Mouse (Mus musculus): ENCODE data around the gene Tenm1. TPM values are rescaled to one million over a fixed set of nuclear protein-coding genes. Genes with fewer than 3 reads are reported as not detected.
A peak's percentile ranks its signal among the peaks of the same experiment; 100 is the strongest.

Tenm1 gene
- polyA plus RNA-seq, 1 experiment = 21.3 TPM

- DNase-seq (ENCODE audit: low read depth) = no peak
Measured at GRCm38 (mm10) chrX:42512567-42512966, 916.4 kb downstream of the Tenm1 start.

GRCm38 (mm10) chrX:42511105-42511504, 917.8 kb downstream of the Tenm1 start:
- no peak for DNase-seq (ENCODE audit: low read depth)
- no peak for TF ChIP-seq POLR2A (IDR thresholded peaks at IDR 0.05; ENCODE audit: borderline replicate concordance, extremely low read depth, insufficient read depth, insufficient read length, poor library complexity, severe bottlenecking)
- TF ChIP-seq CTCF (IDR thresholded peaks at IDR 0.05; ENCODE audit: borderline replicate concordance, extremely low read depth, insufficient read depth, insufficient read length) = no peak

More at GRCm38 (mm10) chrX:42512567-42512966, 916.4 kb downstream of the Tenm1 start:
- TF ChIP-seq CTCF (IDR thresholded peaks at IDR 0.05; ENCODE audit: borderline replicate concordance, extremely low read depth, insufficient read depth, insufficient read length) (peak; percentile 35; the same call in 1 of the 2 replicates), POLR2A (IDR thresholded peaks at IDR 0.05; ENCODE audit: borderline replicate concordance, extremely low read depth, insufficient read depth, insufficient read length, poor library complexity, severe bottlenecking) (no peak)

GRCm38 (mm10) chrX:42502291-42503043, 926.5 kb downstream of the Tenm1 start, which contains the start of gene Sh2d1a:
TSS of gene Sh2d1a (plus strand) at chrX:42502453.
- DNase-seq (ENCODE audit: low read depth) = no peak
- TF ChIP-seq CTCF (IDR thresholded peaks at IDR 0.05; ENCODE audit: borderline replicate concordance, extremely low read depth, insufficient read depth, insufficient read length) (no peak), POLR2A (IDR thresholded peaks at IDR 0.05; ENCODE audit: borderline replicate concordance, extremely low read depth, insufficient read depth, insufficient read length, poor library complexity, severe bottlenecking) (no peak)

GRCm38 (mm10) chrX:42500538-42500937, 928.4 kb downstream of the Tenm1 start:
- peak; percentile 11 for DNase-seq (ENCODE audit: low read depth)
- TF ChIP-seq CTCF (IDR thresholded peaks at IDR 0.05; ENCODE audit: borderline replicate concordance, extremely low read depth, insufficient read depth, insufficient read length) = no peak
- no peak for TF ChIP-seq POLR2A (IDR thresholded peaks at IDR 0.05; ENCODE audit: borderline replicate concordance, extremely low read depth, insufficient read depth, insufficient read length, poor library complexity, severe bottlenecking)

- peak; percentile 7 for DNase-seq (ENCODE audit: low read depth)
- TF ChIP-seq CTCF (IDR thresholded peaks at IDR 0.05; ENCODE audit: borderline replicate concordance, extremely low read depth, insufficient read depth, insufficient read length) (no peak), POLR2A (IDR thresholded peaks at IDR 0.05; ENCODE audit: borderline replicate concordance, extremely low read depth, insufficient read depth, insufficient read length, poor library complexity, severe bottlenecking) (no peak)
Measured at GRCm38 (mm10) chrX:42490336-42490735, 938.6 kb downstream of the Tenm1 start.

GRCm38 (mm10) chrX:42489446-42489845, 939.5 kb downstream of the Tenm1 start, which contains the start of gene Tex13c2:
TSS of gene Tex13c2 (plus strand) at chrX:42489691.
- TF ChIP-seq POLR2A (IDR thresholded peaks at IDR 0.05; ENCODE audit: borderline replicate concordance, extremely low read depth, insufficient read depth, insufficient read length, poor library complexity, severe bottlenecking) = no peak
- no peak for TF ChIP-seq CTCF (IDR thresholded peaks at IDR 0.05; ENCODE audit: borderline replicate concordance, extremely low read depth, insufficient read depth, insufficient read length)
- no peak for DNase-seq (ENCODE audit: low read depth)

Other genes with a start within 250 kb of the Tenm1 start
- gene Tex13c1, start 162.0 kb upstream of the Tenm1 start, polyA plus RNA-seq (2012; rRNA removed) = not detected in 2 replicates